Mouse (Mus musculus): Measurements from ENCODE around the gene Scamp3. TPM values are rescaled to one million over a fixed set of nuclear protein-coding genes. Genes with fewer than 3 reads are reported as not detected.

Scamp3 gene
- total RNA-seq, 1 experiment from 2014 or later = 76.9 TPM

DNA sequence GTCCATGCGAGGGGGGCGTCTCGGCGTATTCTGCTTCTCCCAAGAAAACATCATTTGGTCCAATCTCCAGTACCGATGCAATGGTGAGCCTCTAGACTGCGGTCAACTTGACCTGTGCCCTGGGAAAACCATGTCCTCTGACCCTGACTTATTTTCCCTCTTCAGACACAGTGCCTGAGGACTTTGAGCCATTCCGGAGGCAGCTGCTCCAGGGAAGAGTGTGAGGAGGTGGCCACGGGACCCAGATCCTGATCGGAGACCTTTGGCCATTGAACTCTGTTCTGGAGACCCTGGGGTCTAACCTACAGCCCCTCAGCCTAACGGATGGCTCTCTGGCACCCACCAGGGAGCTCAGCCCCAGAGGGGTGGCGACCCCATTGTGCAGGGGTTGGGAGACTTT is 49.1 kb downstream of the Scamp3 start:
- DNase-seq = no peak

DNA sequence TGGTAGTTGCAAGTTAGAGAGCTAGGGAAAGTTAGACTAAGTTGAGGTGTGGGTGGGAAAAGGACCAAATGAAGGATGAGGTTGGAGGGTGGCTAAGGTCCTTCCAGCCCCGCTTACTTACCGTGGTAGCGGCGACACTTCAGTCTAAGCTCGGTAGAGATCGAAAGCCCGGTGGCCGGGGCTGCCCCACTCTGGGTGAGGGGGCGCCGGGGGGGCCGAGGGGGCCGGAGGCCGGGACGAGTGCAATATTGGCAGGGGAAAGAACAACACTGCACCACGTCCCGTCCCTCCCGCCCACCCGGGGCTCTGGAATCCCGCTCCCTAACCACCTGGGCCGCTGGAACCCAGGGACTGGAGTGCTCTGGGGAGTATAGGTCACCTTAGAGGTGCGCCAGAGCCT is 49.6 kb downstream of the Scamp3 start, which contains the start of gene Mtx1:
Gene Mtx1, minus strand, starts transcription at position 189 of the 400 bp plus-strand sequence.
- DNase-seq = no peak

DNA sequence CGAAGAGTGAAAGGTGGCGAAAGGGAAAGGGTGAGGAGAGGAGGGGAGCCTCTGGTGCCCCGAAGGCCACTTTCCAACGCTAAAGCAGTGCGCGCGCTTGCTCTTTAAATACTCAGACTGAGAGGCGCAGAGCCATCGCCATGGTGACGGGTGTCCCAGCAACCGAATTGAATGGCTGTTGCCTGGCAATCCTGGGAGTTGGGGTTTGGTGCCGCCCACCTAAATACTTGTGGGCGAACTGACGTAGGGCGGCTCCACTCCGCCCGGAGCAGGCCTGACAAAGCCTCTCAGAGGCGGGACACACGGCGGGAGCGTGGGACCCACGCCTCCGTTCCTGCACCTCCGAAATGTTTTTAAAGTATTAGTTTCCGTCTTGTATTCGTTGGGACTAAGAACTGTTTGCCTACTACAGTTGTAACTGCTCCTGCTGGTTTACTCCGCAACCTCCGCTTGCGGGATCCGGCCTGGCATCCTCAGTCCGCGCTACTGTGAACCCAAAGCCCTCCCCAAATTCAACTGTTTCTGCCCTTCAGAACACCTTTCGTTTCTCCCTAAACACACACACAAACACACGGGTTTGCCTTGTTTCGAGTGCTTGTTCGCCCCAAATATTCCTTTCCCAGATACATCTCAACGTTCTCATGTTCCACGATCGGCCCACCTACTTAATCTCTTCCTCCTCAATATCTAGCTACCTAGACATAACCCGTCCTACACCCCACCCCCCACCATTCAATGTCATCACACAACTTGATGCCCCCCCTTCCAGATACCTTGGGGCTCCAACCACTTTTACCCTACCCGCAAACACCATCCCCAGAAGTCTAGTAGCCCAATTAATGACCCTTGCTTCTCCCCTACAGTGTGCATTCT is 50.3 kb downstream of the Scamp3 start:
- peak; percentile 94 for DNase-seq

DNA sequence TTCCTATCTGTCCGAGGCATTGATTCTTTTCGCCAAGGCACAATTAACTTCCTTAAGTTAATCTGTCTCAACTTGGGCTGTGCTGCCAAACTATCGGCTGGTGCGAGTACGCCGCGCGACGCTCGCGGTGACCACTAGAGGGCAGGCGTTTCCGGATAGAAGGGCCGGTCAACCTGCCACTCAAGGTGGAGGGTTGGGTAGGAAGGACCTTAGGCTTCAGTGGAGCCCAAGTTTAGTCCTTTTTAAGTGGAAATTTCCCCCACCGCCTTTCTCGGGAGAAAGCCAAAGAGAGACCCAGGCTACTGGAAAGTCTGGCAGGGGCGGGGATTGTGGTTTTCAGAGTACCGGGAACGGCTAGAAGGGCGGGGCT is 50.9 kb downstream of the Scamp3 start:
- DNase-seq = peak; percentile 92

DNA sequence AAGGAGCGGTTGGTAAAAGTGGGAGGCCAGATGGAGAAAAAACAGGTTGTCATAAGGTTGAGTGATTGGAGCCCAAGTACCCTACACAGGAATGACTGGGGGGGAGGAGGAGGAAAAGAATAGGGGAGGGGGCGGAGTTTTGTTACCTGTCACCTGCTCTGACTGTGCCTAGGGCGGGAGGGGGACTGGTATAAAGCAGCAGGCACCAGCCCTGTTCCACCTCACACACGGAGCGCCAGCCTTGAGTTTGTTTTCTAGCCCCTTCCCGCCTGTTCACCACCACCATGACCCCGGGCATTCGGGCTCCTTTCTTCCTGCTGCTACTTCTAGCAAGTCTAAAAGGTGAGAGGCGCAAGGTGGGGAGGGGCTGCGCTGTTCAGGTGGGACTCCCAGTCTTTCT is 51.6 kb downstream of the Scamp3 start, which contains the start of gene Muc1:
Gene Muc1, plus strand, starts transcription at position 222 of the 400 bp plus-strand sequence.
- DNase-seq = no peak

DNA sequence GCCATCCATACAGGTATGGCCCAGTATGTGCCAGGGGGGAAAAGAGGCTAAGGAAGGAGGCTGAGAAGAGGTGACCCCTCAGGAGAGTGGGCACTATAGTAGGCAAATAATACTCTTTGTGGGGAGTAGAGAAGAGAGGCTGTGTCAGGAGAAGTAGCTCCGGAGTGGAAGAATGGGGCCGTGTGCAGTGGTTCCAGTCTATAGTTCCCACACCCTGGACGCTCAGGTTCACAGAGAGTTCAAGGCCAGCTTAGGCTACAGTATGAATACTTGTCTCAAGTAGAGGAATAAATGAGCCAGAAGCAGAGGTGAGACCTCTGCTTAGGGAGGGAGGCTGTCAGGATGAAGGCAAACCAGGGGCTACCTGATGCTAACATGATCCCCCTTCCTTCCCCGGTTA is 52.0 kb downstream of the Scamp3 start:
- no peak for DNase-seq

DNA sequence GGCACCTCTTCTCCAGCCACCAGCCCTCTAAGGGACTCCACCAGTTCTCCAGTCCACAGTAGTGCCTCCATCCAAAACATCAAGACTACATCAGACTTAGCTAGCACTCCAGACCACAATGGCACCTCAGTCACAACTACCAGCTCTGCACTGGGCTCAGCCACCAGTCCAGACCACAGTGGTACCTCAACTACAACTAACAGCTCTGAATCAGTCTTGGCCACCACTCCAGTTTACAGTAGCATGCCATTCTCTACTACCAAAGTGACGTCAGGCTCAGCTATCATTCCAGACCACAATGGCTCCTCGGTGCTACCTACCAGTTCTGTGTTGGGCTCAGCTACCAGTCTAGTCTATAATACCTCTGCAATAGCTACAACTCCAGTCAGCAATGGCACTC is 53.3 kb downstream of the Scamp3 start:
- DNase-seq = no peak

DNA sequence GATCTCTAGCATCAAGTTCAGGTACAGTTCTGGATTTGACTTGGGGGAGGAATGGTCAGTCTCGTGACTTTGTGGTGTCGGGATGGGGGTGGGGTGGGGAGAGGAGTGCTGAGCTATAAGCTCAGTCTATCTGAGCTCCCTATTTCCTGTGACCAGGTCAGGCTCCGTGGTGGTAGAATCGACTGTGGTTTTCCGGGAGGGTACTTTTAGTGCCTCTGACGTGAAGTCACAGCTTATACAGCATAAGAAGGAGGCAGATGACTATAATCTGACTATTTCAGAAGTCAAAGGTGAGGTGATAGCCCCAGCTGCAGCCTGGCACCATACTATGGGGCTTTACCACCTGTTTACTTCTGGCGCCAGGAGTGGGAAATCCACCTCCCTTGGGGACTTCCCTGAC is 54.1 kb downstream of the Scamp3 start:
- no peak for DNase-seq

DNA sequence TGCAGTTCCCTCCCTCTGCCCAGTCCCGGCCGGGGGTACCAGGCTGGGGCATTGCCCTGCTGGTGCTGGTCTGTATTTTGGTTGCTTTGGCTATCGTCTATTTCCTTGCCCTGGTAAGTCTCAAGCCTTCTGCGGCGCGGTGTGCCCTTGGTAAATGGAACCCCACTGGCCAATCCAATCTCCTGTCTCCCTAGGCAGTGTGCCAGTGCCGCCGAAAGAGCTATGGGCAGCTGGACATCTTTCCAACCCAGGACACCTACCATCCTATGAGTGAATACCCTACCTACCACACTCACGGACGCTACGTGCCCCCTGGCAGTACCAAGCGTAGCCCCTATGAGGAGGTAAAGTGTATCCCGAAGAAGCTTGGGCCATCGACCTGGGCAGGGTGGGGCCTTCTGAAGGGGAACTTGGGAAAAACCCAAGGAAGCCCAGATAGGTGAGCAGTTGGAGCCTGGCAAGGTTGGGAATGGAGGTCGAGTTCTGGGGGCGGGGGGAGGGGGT is 54.6 kb downstream of the Scamp3 start:
- DNase-seq = no peak

Small RNA genes lying within 50 kb of the gene (microRNA-seq; reads per million reads assigned to microRNA genes)
- 28.2 to 64.3 reads per million in 2 experiments for gene Mir92b

Other genes with a start within 250 kb of the Scamp3 start
- gene Ash1l, start 226.9 kb upstream of the Scamp3 start, total RNA-seq (2021) = 47.5 and 47.6 TPM in 2 replicates
- 116 TPM in 2 replicates for gene Dap3, start 226.3 kb upstream of the Scamp3 start, total RNA-seq (2021)
- gene Rusc1, start 84.2 kb upstream of the Scamp3 start, total RNA-seq (2021) = 19.8 and 21.5 TPM in 2 replicates
- not detected in 2 replicates for gene Gm43738, start 76.4 kb upstream of the Scamp3 start, total RNA-seq (2021)
- 99.6 and 157 TPM in 2 replicates for gene Fdps, start 75.5 kb upstream of the Scamp3 start, total RNA-seq (2021)
- 1.6 and 15.1 TPM in 2 replicates for gene Pklr, start 41.3 kb upstream of the Scamp3 start, total RNA-seq (2021)
- 3.3 and 5.3 TPM in 2 replicates for gene Hcn3, start 17.3 kb upstream of the Scamp3 start, total RNA-seq (2021)
- 50.3 and 69.1 TPM in 2 replicates for gene Clk2, start 12.7 kb upstream of the Scamp3 start, total RNA-seq (2021)
- gene Fam189b, start 5.7 kb downstream of the Scamp3 start, total RNA-seq (2021) = 15.0 and 21.1 TPM in 2 replicates
- gene Gba, start 25.5 kb downstream of the Scamp3 start, total RNA-seq (2021) = 52.4 and 57.5 TPM in 2 replicates
- 9.0 and 12.7 TPM in 2 replicates for gene Thbs3, start 37.7 kb downstream of the Scamp3 start, total RNA-seq (2021)
- 152 and 162 TPM in 2 replicates for gene Mtx1, start 49.6 kb downstream of the Scamp3 start, total RNA-seq (2021)
- 0.64 and 1.3 TPM in 2 replicates for gene Muc1, start 51.6 kb downstream of the Scamp3 start, total RNA-seq (2021)
- 95.0 and 110 TPM in 2 replicates for gene Krtcap2, start 68.5 kb downstream of the Scamp3 start, total RNA-seq (2021)
- 1.4 and 3.2 TPM in 2 replicates for gene Trim46, start 68.8 kb downstream of the Scamp3 start, total RNA-seq (2021)
- 107 and 116 TPM in 2 replicates for gene Dpm3, start 81.9 kb downstream of the Scamp3 start, total RNA-seq (2021)
- gene Slc50a1, start 93.1 kb downstream of the Scamp3 start, total RNA-seq (2021) = 40.4 and 54.7 TPM in 2 replicates
- gene Efna1, start 103.7 kb downstream of the Scamp3 start, total RNA-seq (2021) = 19.1 and 21.9 TPM in 2 replicates
- 0.38 and 0.59 TPM in 2 replicates for gene Efna3, start 145.5 kb downstream of the Scamp3 start, total RNA-seq (2021)
- gene Efna4, start 160.6 kb downstream of the Scamp3 start, total RNA-seq (2021) = 0.26 and 0.68 TPM in 2 replicates
- 66.0 and 79.5 TPM in 2 replicates for gene Adam15, start 172.5 kb downstream of the Scamp3 start, total RNA-seq (2021)
- gene Dcst2, start 184.5 kb downstream of the Scamp3 start, total RNA-seq (2021) = 0.68 and 0.70 TPM in 2 replicates
- gene Dcst1, start 187.8 kb downstream of the Scamp3 start, total RNA-seq (2021) = 0.30 and 0.71 TPM in 2 replicates
- gene Zbtb7b, start 217.3 kb downstream of the Scamp3 start, total RNA-seq (2021) = 67.1 and 72.7 TPM in 2 replicates
- 0.26 TPM in 1 of 2 replicates, not detected in the other for gene Lenep, start 225.3 kb downstream of the Scamp3 start, total RNA-seq (2021)
- gene Flad1, start 234.4 kb downstream of the Scamp3 start, total RNA-seq (2021) = 42.2 and 43.8 TPM in 2 replicates
- gene Cks1b, start 240.9 kb downstream of the Scamp3 start, total RNA-seq (2021) = 34.9 and 38.0 TPM in 2 replicates
- 80.5 and 94.6 TPM in 2 replicates for gene Shc1, start 241.0 kb downstream of the Scamp3 start, total RNA-seq (2021)

Data from adrenal gland, postnatal 14 days (tissue).